Mouse (Mus musculus) liver, postnatal 0 days (tissue): ENCODE measurements at regions not wholly inside any gene's neighbourhood (a gene's known extent, or its start where the extent isn't known, plus 50 kb on each side); places are given as distances from the start of the nearest gene placed in this dataset.

Experiments used
- CTCF ChIP-seq: sonication (generic); IDR thresholded peaks from 2 replicates; pipeline ENCODE4 v1.5.1; 2016; ENCODE audit warnings: antibody characterized with exemption, low read depth
- EP300 ChIP-seq: IDR thresholded peaks from 2 replicates; pipeline ENCODE4 v1.6.1; 2016; ENCODE audit warnings: antibody characterized with exemption, low read depth, mild to moderate bottlenecking

GRCm38 (mm10) chr12:15357808-15358207, 458.9 kb downstream of the Trib2 start:
- TF ChIP-seq CTCF: no peak
- no peak for TF ChIP-seq EP300
